Mouse (Mus musculus): ENCODE measurements around the gene Pdk1.

GRCm38 (mm10) chr2:71867019-71867418 is 6.0 kb upstream of the Pdk1 start:
- TF ChIP-seq CTCF (IDR thresholded peaks at IDR 0.05), result no peak
- no peak for TF ChIP-seq EP300 (IDR thresholded peaks at IDR 0.05; ENCODE audit: insufficient read depth, low read depth, low read length)

All from heart, adult 2 months (tissue).